Mouse (Mus musculus) left cerebral cortex, adult 9 months (tissue): Measurements from ENCODE around the gene Gm35134.
"Not testable (repeated sequence)": the region's sequence is repeated elsewhere in the genome, so short reads cannot be mapped to it uniquely, and the experiment has no call there.

Experiments
- DNase-seq, 2 experiments: peaks; one replicate each; pipeline ENCODE4 v3.0.0; 2022; ENCODE audit warnings: low spot score in 2 of 2

Gene Gm35134

GRCm38 (mm10) chrY:19112707-19113106 lies at the start of gene Gm35134:
Gene Gm35134, plus strand, starts transcription at chrY:19113007.
- not testable (repeated sequence) for DNase-seq
